Mouse (Mus musculus) Muller cell, postnatal 12 days (primary cell): Measurements from ENCODE around the gene Gpc6.

Experiments
- DNase-seq: peaks from one replicate; pipeline ENCODE4 v3.0.0-alpha.2; 2015; ENCODE audit errors: inconsistent ontology term

The Gpc6 gene

DNA sequence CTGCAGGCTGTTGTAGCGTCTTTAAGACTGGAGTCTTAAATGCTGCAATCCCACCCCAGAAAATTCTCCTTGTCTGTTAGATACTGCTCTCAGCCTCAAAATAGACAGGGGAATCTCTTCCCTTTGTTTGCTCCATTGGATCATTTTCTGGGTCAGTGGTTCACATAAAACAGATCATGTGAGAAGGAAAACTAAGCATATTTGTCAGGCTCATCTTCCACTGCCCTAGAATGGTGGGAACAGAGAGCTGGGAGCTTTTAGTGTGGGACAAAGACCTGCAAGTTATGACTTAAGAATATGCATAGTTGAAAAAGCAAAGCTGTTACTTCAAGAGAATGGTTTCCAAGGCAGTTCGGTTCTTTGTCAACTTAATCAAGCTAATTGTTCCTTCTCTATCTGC lies 136.4 kb downstream of the Gpc6 start:
- DNase-seq, result peak; percentile 71

DNA sequence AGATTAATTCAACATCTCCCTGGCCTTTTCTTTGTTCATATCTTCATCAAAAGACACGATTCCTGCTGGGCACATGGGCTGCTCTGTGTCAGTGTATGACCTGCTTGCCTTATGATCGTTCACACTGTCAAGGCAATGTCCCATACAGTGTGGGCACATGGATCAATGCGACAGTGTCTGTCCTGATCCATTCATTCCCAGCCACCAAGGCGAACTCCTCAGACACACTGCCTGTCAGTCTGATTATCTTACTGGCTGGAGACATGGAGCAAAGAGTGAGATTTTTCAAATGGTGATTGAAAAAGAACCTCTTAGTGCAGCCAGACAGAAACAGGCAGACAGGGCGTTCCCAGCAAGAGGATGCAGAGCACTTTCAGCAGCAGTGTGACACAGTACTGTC lies 143.1 kb downstream of the Gpc6 start:
- DNase-seq, result peak; percentile 90

DNA sequence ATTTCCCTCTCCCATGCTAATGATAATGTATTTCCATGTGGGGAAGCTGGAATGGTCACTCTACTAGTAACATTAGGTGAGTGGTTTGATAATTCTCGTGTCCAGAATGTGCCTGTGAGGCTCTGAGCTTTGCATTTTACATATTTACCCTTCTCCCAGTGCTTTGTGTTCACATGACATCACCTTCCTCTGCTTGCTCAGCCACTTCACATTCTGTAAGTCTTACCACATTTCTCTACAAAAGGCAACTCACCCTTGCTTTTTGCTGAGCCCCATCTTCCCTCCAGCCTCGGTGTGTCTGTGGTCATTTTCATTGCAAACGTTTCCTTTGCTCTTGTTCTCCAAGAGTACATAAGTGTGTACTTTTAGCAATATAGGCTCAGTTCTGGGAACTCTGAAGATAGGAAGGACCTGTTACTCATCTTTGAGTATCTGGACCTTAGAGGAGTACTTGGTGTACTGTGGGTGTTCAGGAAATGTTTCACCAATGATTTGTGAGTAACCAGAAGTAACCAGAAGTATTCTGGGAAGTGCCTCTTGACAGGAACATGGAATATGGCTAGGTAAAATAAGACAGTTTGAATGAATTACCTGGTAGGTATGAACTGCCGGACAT lies 145.5 kb downstream of the Gpc6 start:
- no peak for DNase-seq

DNA sequence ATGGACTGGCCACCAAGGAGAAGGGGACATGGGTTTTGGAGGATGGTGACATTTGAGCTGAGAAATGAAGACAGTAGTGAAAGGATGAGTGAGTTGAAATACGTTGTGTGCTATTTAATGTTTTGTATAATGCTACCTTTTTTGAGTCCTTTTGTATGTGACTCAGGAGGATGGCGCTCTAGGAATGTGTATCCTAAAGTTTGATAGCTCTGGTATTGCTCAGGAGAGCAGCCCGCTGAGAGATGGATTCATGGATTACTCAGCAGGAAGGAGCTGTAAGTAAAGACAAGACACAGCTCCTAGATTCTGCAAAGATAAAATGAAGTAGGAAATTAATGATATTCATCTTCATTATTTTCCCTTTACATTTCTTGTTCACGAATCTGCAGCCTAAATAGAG lies 168.5 kb downstream of the Gpc6 start:
- no peak for DNase-seq

DNA sequence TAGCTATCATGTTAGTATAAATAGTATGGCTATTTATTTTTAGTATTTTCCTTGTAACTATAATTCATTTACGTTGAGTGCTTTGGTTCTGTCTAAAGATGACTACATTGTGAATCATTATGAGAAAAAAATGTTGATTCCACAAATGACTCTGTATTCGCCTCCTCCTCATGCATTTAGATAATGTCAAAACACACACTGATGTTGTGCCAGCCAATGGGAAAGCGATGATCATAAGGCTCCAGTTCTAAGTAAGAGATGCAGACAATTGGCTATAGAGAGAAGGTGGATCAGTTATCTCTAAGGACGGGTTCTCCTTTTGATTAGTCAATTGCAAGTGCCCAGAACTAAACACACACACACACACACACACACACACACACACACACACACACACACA lies 181.8 kb downstream of the Gpc6 start:
- DNase-seq, result no peak

DNA sequence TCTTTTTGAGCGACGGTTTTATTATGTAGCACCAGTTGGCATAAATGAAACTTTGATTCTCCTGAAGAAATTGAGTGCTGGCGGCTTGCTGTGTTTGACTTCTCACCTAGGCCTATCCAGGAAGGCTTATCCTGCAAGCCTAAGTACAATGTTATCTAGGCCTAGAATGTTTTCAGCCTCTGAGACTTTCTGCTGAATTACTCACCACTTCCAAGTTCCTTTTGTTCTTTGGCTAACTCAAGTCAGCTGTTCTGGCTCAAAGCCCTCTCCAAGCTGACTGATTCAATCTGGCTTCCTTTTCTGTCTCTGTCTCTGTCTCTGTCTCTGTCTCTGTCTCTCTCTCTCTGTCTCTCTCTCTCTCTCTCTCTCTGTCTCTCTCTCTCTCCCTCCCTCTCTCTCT lies 188.0 kb downstream of the Gpc6 start:
- DNase-seq, result no peak

DNA sequence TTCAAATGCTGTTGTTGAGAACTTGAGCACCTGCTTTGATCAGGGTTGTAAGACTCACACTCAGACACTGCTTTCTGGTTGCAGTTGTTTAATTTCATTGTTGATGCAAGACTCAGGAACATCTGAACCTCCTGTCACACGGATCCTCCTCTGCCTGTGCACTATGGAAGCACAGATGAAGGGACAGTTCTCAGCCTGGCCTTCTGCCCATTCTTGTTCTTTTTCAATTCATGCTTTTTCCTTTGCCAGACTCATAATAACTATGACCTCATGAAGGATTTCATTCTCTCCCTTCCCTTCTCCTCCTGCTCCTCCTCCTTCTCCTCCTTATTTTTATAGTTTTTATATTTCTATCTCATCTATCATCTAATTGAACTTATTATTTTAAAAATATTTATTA lies 196.9 kb downstream of the Gpc6 start:
- no peak for DNase-seq

DNA sequence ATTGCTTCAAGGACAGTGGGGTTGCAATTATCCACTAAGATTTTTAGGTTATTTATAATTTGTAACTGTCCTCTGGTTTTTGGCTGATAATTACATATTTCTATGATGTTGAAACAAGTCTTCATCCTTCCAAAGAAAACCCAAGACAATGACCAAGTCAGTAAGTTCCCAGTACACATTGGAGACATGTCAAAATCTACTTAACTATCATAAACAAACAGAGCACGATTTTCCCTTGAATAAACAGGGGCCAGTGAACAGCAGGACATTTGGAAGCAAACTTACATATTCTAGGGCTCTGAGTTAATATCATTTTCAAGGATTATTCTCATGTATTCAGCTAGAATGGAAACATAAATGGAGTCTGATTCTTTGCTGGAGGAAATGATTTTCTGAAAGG lies 205.2 kb downstream of the Gpc6 start:
- DNase-seq, result peak; percentile 24

DNA sequence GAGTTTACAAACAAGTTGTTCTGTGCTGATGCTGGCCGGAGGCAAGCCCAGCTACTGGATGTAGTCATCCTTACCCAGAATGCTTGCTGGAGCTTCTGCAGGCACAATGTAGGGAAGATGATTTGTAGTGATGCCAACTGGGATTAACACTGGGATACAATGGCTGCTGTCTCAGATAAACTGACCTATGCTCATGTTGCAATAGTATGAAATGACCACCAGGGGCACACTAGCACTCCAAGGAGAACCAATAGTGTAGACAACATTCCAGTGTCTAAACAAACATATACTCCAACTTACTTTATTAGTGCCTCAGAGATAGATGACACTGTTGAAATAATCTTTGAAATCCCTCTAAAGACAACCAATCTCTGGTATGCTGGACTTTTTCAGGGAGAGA lies 206.2 kb downstream of the Gpc6 start:
- no peak for DNase-seq

DNA sequence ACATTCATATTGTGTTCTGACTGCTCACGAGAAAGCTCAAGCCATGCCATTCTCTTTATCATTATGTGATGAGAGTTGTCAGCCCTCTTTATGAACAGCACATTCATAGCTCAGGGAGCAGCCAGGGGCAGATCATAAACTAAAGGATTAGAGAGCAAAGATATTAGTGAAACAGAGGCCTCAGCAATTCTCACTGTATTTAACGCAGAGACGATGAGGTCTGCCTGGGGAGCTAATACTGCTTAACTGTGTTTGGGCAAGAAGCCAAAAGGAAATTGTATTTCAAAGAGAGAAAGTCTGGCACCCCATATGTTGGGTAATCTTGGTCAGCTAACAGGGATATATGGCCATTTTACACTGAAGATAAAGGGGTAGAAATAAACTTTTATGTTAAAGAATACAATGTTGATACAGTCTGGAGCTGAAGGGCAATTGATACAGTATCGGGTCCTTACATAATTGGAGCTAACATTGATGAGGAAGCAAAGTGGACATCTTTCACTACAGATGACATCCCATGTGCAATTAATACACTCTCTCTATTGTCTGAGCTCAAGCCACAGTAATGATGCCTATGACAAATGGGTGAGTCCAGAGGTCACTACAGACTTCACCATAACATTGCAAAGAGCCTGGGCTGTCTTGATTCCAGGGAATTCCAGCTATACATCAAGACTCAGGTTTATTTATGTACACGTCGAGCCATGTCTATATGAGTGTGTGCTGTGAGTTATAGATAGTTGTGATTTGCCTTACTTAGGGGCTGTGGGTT lies 216.1 kb downstream of the Gpc6 start:
- peak; percentile 20 for DNase-seq

DNA sequence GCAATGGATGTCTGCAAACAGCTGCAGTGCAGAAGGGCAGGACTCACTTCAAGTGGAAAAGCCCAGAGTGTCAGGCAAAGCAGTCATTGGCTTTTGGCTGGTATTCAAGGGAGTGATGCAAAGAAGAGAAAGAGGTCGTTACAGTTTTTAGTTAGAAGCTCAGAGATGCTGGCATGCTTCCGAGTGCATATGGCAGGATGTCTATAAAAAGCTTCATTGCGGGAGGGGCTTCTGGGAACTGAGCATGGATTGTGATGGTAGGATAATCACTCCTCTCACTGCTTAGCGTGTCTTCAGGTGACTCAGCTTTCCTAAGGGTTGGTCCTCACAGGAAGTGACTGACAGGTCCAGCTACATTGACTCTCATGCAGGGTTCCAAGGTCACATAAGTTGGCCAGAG lies 221.0 kb downstream of the Gpc6 start:
- no peak for DNase-seq

DNA sequence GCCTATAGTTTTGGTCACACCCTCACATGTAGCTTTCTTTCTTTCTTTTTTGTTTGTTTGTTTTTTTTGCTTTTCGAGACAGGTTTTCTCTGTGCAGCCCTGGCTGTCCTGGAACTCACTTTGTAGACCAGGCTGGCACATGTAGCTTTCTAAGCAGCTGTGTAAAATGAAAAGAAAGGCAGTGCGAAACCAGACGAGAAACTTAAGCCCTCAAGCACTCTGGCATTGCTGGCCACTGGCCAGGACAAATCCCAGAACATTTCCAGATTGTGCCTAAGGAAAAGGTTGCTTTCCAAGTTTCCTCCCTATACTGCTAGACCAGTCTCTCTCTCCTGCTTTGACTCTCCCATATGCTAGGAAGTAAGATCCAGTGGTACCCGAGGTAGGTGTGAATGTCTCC lies 221.6 kb downstream of the Gpc6 start:
- no peak for DNase-seq

DNA sequence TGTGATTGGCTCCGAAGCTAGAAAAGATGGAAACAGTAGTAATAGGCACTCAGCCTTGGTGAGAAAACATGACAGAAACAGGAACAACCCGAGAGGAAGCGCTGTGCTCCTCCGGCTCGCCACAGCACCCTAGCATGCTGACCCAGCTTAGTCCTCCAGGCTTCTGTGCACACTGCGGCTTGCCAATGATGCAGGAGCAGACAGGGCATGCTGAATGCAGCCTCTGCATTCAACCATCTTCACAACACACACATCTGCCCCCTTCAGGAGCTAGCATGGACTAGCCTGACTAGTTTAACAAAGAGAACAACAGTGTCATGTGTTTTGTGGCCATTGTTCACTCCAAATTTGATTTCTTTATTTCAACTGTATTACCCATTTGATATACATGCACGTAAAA lies 226.5 kb downstream of the Gpc6 start:
- DNase-seq, result no peak

DNA sequence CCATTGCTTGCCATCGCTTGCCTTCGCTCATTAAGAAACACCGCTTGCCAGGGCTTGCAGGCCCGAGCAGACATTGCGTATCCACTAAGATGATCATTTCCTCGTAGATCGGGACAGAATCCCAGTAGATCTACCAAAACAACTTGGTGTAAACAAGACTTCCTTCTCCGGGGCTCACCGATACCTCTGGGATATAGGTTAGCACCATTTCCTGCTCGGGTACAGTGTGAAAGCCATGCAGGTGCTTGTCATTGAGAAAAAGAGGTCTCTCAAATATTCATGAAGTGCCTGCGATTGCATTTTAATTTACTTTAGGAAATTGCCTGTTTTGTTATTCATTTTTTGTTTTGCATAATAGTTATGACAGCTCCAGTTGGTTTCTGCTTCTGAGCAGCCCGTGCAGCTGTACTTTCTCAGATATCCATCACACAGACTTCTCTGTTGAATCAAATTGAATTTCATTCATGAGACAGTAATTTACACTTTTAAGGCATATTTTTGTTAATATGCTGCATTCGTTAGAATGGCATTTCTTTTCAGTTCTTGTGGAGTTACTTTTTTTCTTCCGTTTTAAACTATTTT lies 230.9 kb downstream of the Gpc6 start:
- DNase-seq, result no peak

DNA sequence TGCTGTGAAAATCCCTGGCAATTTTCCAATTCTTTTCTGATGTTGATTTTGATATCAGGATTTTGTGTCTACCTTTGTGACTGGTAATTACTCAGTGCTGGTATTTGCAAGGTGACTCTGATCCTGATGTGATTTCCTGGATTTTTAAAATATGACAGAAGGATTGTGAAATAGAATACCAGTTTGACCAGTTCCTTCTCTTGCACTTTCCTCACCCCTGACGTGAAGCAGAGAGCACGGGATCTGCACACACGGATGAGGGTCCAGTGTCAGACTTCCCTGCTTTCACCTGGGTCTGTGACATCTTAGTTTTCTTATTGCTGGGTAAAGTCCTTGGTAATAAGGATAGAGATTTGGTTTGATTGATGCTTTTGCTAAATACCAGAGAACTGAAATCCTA lies 232.3 kb downstream of the Gpc6 start:
- no peak for DNase-seq

DNA sequence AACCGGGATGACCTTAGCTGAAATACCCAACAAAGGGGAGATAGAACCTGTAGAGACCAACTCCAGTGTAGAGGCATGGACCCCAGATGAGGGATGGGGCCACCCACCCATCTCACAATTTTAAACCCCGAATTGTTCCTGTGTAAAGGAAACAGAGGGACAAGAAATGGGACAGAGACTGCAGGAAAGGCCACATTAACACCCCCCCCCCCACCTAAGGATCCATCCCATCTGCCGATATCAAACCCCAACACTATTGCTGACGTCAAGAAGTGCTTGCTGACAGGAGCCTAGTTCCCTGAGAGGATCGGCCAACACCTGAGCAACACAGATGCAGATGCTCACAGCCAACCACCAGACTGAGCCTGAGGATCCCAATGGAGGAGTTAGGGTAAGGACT lies 241.2 kb downstream of the Gpc6 start:
- no peak for DNase-seq

DNA sequence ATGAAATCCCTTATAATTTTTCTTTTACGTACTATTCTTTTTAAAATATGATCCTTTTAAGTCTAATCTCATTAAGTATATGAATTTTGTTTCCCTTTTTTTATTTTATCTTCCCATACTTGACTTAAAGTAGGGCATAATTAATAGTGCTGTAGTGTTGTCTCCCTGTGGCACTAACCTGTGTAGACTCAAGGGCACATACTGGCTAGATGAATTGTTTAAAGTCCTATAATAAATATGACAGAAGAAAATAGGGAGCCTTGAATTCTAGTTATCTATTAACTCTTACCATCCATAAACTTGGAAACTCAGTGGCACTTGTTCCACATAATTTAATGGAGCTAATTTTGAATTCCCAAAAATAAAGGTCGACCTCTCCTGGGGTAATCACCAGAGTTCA lies 268.2 kb downstream of the Gpc6 start:
- DNase-seq, result no peak

DNA sequence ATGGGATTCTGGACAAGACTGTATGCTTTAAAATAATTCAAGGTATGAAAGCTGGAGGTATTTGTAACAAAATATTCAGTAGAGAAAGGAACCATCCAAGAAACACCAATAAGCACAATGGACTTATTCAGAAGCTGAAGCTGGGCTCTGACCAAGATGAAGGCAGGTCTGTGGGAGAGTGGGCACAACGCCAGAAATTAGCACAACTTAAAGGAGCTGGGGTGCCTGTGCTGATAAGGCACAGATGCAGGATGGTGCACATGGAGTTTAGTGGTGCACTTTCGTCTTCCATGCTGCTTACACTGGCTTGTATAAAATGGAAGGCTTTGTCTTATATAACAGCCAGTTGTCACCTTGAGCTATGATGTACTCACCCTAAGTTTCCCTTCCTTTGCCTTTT lies 276.9 kb downstream of the Gpc6 start:
- no peak for DNase-seq

DNA sequence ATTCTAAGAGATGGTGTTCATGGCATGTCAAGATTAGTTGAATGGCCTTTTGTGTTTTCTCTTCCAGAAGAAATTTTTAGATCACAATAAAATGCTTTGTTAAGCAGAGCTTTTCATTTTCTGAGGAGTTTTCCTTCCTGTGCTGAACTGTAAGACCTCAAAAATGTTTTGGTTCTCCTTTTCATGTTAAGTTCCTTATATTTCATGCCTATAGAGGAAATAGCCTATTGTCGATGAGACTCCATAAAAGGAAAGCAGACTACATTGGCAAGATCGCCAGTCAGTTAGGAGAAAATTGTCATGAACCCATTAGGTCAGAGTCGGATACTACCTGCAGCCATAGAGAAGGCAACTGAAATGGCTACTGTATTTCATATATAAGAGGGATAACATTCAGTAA lies 278.8 kb downstream of the Gpc6 start:
- no peak for DNase-seq

DNA sequence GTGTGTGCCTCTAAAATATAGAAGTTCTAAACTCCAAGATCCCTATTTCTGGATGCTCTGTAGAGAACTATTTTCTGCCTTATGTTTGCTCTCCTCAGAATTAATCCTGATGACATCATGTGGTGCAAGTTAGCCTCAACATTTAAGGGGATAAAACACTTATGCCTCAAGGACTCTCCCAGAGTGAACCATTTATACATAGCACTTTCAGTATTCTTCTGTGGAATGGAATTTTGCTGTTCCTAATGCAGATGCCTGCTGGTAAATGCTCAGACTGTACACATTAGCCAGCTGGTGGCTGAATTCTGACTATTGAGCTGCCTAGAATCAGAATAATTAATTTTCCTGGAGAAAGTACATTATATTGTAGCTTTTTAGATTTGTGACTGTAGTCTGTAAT lies 289.3 kb downstream of the Gpc6 start:
- DNase-seq, result no peak

DNA sequence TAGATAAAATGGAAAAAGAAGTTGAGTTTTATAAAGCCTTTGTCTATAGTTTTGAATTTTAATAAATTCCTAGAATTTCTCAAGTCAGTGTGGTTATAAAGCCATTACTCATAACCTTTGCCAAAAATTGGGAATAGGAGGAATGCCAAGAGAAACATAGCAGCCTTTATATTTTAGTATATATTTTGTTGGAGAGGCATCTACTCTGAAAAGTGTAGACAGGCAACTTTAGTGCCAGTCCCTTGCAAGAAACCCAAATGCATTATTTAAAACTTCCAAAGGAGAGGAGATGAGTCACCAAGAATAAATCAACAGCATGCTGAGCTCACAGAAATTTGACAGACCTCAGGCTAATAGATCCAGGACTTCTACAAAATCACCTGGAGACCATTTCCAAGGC lies 301.8 kb downstream of the Gpc6 start:
- DNase-seq, result peak; percentile 66

DNA sequence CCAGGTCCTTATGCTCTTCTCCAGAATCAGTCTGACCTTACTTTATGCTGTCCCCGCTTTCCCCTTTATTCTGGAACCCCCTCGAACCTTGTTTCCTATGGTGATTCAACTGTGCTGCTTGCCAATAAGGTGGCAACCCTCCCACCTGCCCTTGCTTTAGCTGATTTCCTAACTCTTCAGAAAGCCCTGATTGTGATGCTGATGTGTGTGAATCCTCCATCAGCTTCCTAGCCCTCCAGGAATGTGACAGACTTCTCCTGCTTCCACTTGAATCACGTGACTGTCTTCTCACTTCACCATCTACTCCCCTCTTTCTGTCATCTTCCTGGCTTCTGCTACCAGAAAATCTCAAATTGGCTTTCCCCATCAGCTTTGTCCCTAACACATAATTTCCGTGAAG lies 305.4 kb downstream of the Gpc6 start:
- no peak for DNase-seq

DNA sequence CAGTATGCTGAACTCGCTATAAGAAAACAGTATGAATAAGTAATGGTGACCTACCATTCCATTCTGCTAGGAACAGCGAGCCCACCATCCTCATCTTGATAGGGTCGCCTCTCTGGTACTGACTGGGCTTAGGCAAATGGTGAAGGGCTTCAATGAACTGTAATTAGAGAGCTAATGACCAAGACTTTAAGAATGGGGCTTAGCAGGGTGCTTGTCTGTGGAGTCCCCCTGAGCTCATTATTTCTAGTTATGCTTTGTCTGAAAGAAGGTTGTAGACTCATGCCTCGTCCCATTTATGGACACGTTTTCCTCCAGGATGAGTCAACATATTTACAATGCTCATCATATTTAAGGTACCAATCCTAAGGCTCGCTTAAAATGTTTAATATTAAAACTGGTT lies 313.1 kb downstream of the Gpc6 start:
- DNase-seq, result peak; percentile 57
